8 mouse cellular contexts compared by ENCODE assay signal in genomic region chr7:79498965-79499595, GRCm38 (mm10). TPM values are rescaled to one million over a fixed set of nuclear protein-coding genes. Genes with fewer than 3 reads are reported as not detected.
A peak's percentile ranks its signal among the peaks of the same experiment; 100 is the strongest.
DNase-seq lines count a peak whose midpoint lies in the region; ATAC-seq and TF ChIP-seq lines count a peak whose summit lies in the region.

No protein-coding gene starts in this region.

- no peaks in the 10 kb centered on the region for H3K4me1 ChIP-seq in heart, postnatal 0 days (ENCODE audit: control insufficient read depth, insufficient read depth)
- H3K4me1 ChIP-seq in forebrain, embryonic 13.5 days: peaks cover 51% of the 10 kb centered on the region
- H3K4me1 ChIP-seq in limb, embryonic 10.5 days: peaks cover 29% of the 10 kb centered on the region

- no peak overlapping the region for H3K27ac ChIP-seq in heart, postnatal 0 days (ENCODE audit: low read depth)
- peak overlapping the region; percentile 100 for H3K27ac ChIP-seq in forebrain, embryonic 13.5 days
- H3K27ac ChIP-seq in limb, embryonic 10.5 days: no peak overlapping the region

- H3K36me3 ChIP-seq in heart, postnatal 0 days (replicated peaks; ENCODE audit: control insufficient read depth, insufficient read depth, low read length): no peaks in the 10 kb centered on the region
- peaks cover 20% of the 10 kb centered on the region for H3K36me3 ChIP-seq in forebrain, embryonic 13.5 days (ENCODE audit: poor library complexity, severe bottlenecking)
- H3K36me3 ChIP-seq in limb, embryonic 10.5 days: no peaks in the 10 kb centered on the region

- TF ChIP-seq EP300 in heart, postnatal 0 days (IDR thresholded peaks at IDR 0.05; ENCODE audit: low read depth): no peak

- H3K4me3 ChIP-seq in heart, postnatal 0 days (ENCODE audit: low read depth, low read length): no peak overlapping the region
- H3K4me3 ChIP-seq in forebrain, embryonic 13.5 days: peak overlapping the region; percentile 99
- no peak overlapping the region for H3K4me3 ChIP-seq in limb, embryonic 10.5 days

- under 1% methylated on average over 35 of the region's 35 CpGs for WGBS in heart, postnatal 0 days
- under 1% methylated on average over 35 of the region's 35 CpGs for WGBS in forebrain, embryonic 13.5 days
- under 1% methylated on average over 35 of the region's 35 CpGs for WGBS in limb, embryonic 10.5 days

- peak; percentile 25; the same call in 1 of the 2 replicates for TF ChIP-seq POLR2A in brain, embryonic 14.5 days (IDR thresholded peaks at IDR 0.05; ENCODE audit: borderline replicate concordance, extremely low read depth, insufficient read depth, insufficient read length, poor library complexity, severe bottlenecking)

- no peaks in the 10 kb centered on the region for H3K9me3 ChIP-seq in heart, postnatal 0 days (replicated peaks; ENCODE audit: control insufficient read depth, low read length)
- no peaks in the 10 kb centered on the region for H3K9me3 ChIP-seq in forebrain, embryonic 13.5 days (replicated peaks)
- no peaks in the 10 kb centered on the region for H3K9me3 ChIP-seq in limb, embryonic 10.5 days (replicated peaks)

- ATAC-seq in heart, postnatal 0 days (ENCODE audit: insufficient read depth, low read depth): peak; percentile 52; the same call in 1 of the 2 replicates
- no peak; the same call in 1 of the 2 replicates for ATAC-seq in forebrain, embryonic 13.5 days

- no peak for DNase-seq in heart, postnatal 0 days (ENCODE audit: low spot score)
- no peak for DNase-seq in heart, adult 9 months (ENCODE audit: low spot score in 2 of 2)
- peak; percentile 64 to 65 for DNase-seq in B cell, adult 2 months
- DNase-seq in brain, embryonic 14.5 days (ENCODE audit: low read depth): peak; percentile 95
- peak; percentile 85 for DNase-seq in limb, embryonic 10.5 days (ENCODE audit: low spot score)
- peak; percentile 15 for DNase-seq in naive thymus-derived CD4-positive, alpha-beta T cell, adult 2 months (ENCODE audit: low read depth)
- no peak for DNase-seq in natural killer cell, adult 2 months (ENCODE audit: low spot score in 2 of 2)

- TF ChIP-seq CTCF in heart, postnatal 0 days (IDR thresholded peaks at IDR 0.05; ENCODE audit: low read depth): no peak
- TF ChIP-seq CTCF in brain, embryonic 14.5 days (IDR thresholded peaks at IDR 0.05; ENCODE audit: borderline replicate concordance, extremely low read depth, insufficient read depth, insufficient read length): no peak

- H3K9ac ChIP-seq in heart, postnatal 0 days (replicated peaks; ENCODE audit: low read depth, low read length): no peak overlapping the region
- peak overlapping the region; percentile 100 for H3K9ac ChIP-seq in forebrain, embryonic 13.5 days

- peaks cover 99% of the 10 kb centered on the region for H3K27me3 ChIP-seq in heart, postnatal 0 days (ENCODE audit: control insufficient read depth, insufficient read depth, low read length)
- H3K27me3 ChIP-seq in forebrain, embryonic 13.5 days: no peaks in the 10 kb centered on the region
- peaks cover 100% of the 10 kb centered on the region for H3K27me3 ChIP-seq in limb, embryonic 10.5 days (ENCODE audit: low read depth, poor library complexity, severe bottlenecking)

- no peak overlapping the region for H3K4me2 ChIP-seq in heart, postnatal 0 days (ENCODE audit: low read depth, low read length)
- peak overlapping the region; percentile 99 for H3K4me2 ChIP-seq in forebrain, embryonic 13.5 days

RNA-seq across cellular contexts. Expression of gene Polg, which starts 32.9 kb away (rescaled TPM):
- total RNA-seq in heart, postnatal 0 days (2014; rRNA removed; ENCODE audit: low replicate concordance): 32.6 and 87.4 TPM in 2 replicates
- polyA plus RNA-seq in heart, postnatal 0 days (2015; fragmentation: Nextera tagmentation; extraction: Ambion mirVana): 15.9 and 17.1 TPM in 2 replicates
- polyA plus RNA-seq in brain, embryonic 14.5 days (2012; rRNA removed): 44.7 and 55.4 TPM in 2 replicates
- 29.7 and 30.4 TPM in 2 replicates for polyA plus RNA-seq in forebrain, embryonic 13.5 days (2015; fragmentation: Nextera tagmentation; extraction: Ambion mirVana)
- polyA plus RNA-seq in limb, embryonic 10.5 days (2016; fragmentation: Nextera tagmentation; extraction: Ambion mirVana): 41.1 and 42.3 TPM in 2 replicates

Comparison
In these comparisons a context has a peak if more than half of its experiments do, and no peak if none do; other contexts are left out.
1. DNase-seq: peak in B cell, adult 2 months (2 of 2), brain, embryonic 14.5 days (single experiment), limb, embryonic 10.5 days (single experiment) and naive thymus-derived CD4-positive, alpha-beta T cell, adult 2 months (single experiment); none in heart, postnatal 0 days (single experiment), heart, adult 9 months (0 of 2) and natural killer cell, adult 2 months (0 of 2).